Mouse (Mus musculus) liver, embryonic 16.5 days (tissue): ENCODE measurements around the gene Il13. TPM values are rescaled to one million over a fixed set of nuclear protein-coding genes. Genes with fewer than 3 reads are reported as not detected.
A peak's percentile ranks its signal among the peaks of the same experiment; 100 is the strongest.

Experiments used
- ATAC-seq: fragments of 200-750 bp; cut with Nextera tagmentation; 2 replicates; pipeline ENCODE4 v1.8.0; 2017; ENCODE audit warnings: low read depth, mild to moderate bottlenecking, moderate number of reproducible peaks, moderate library complexity
- H3K27ac ChIP-seq: fragments of 300-500 bp; sonication (generic); 2 replicates; pipeline ENCODE4 v1.5.1; 2014; ENCODE audit warnings: mild to moderate bottlenecking, low read length
- H3K27me3 ChIP-seq: fragments of 300-500 bp; sonication (generic); 2 replicates; pipeline ENCODE4 v1.6.1; 2014; ENCODE audit warnings: low read depth, low read length, mixed read lengths; ENCODE audit not compliant: control insufficient read depth, insufficient read depth
- H3K36me3 ChIP-seq: fragments of 300-500 bp; sonication (generic); 2 replicates; pipeline ENCODE4 v1.6.1; 2014; ENCODE audit warnings: mild to moderate bottlenecking; ENCODE audit not compliant: control insufficient read depth, insufficient read depth
- H3K4me1 ChIP-seq: fragments of 300-500 bp; sonication (generic); 2 replicates; pipeline ENCODE4 v1.6.1; 2014; ENCODE audit warnings: low read depth, low read length, mixed read lengths; ENCODE audit not compliant: control insufficient read depth
- H3K4me2 ChIP-seq: fragments of 300-500 bp; sonication (generic); 2 replicates; pipeline ENCODE4 v1.6.1; 2014; ENCODE audit warnings: low read depth, low read length, mixed read lengths
- H3K4me3 ChIP-seq: fragments of 300-500 bp; sonication (generic); 2 replicates; pipeline ENCODE4 v1.5.1; 2014; ENCODE audit warnings: low read depth, mild to moderate bottlenecking, low read length
- H3K9ac ChIP-seq: fragments of 300-500 bp; sonication (generic); 2 replicates; pipeline ENCODE4 v1.6.1; 2014; ENCODE audit warnings: low read depth, low read length
- H3K9me3 ChIP-seq: fragments of 300-500 bp; sonication (generic); replicated peaks from 2 replicates; pipeline ENCODE4 v1.6.1; 2016; ENCODE audit warnings: low read length; ENCODE audit not compliant: control insufficient read depth
- WGBS: fragments of 180-500 bp; shearing (Covaris S2); extraction: QIAGEN DNeasy Blood & Tissue Kit; methylation state at CpG from one replicate; pipeline ENCODE4 v1.1.7; 2014; ENCODE audit not compliant: insufficient replicate concordance; 5-methylcytosine and 5-hydroxymethylcytosine counted together
- polyA plus RNA-seq: library from polyadenylated mRNA; unstranded; fragments of >200 nt; fragmentation: Nextera tagmentation; extraction: Ambion mirVana; gene quantifications from 2 replicates; pipeline ENCODE4 v1.2.1, GENCODE M21; 2015

Gene Il13
- not detected in 2 replicates for polyA plus RNA-seq

- no peak within 1 kb of the TSS for H3K4me2 ChIP-seq
- H3K9me3 ChIP-seq = no peaks in the 10 kb centered on the region
- 68% methylated on average over 8 of the region's 8 CpGs for WGBS
- no peak within 1 kb of the TSS for H3K9ac ChIP-seq
- peaks cover 6% of the 10 kb centered on the region for H3K4me1 ChIP-seq
- no peak for ATAC-seq
- H3K4me3 ChIP-seq = no peak within 1 kb of the TSS
- no peaks in the 10 kb centered on the region for H3K36me3 ChIP-seq
- H3K27ac ChIP-seq = no peak within 1 kb of the TSS
- peaks cover 19% of the 10 kb centered on the region for H3K27me3 ChIP-seq
These were observed at the start of gene Il13 for GRCm38 (mm10) chr11:53634556-53634955. Il13 (minus strand) TSS chr11:53634702.

GRCm38 (mm10) chr11:53682994-53683530, 48.6 kb upstream of the Il13 start:
- Histone ChIP-seq H3K27me3 (no peaks in the 10 kb centered on the region), H3K36me3 (peaks cover 20% of the 10 kb centered on the region), H3K4me1 (no peaks in the 10 kb centered on the region), H3K4me2 (no peak overlapping the region), H3K9me3 (no peaks in the 10 kb centered on the region), H3K9ac (no peak overlapping the region), H3K27ac (no peak overlapping the region), H3K4me3 (no peak overlapping the region)
- WGBS = 81% methylated on average over 9 of the region's 9 CpGs
- ATAC-seq = no peak

DNA sequence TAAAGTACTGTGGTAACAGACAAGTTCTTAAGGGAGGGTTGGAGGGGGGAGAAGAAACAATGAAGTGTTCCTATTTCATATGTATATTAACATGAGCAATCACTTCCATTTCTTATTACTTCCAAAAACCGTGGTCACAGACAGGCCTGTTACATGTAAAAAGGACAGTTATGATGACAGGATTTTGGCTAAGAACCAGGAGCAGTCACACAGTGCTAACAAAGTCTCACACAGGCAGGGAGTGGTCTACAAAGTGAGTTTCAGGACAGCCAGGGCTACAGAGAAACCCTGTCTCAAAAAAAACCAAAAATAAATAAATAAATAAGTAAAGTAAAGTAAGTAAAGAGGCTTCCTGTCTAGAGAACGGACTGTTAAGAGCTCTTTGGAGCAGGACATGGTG, 47.7 kb upstream of the Il13 start:
- peaks cover 20% of the 10 kb centered on the region for H3K36me3 ChIP-seq
- no peak overlapping the region for H3K27ac ChIP-seq
- 74% methylated on average over 2 of the region's 2 CpGs for WGBS
- H3K9me3 ChIP-seq = no peaks in the 10 kb centered on the region
- ATAC-seq = no peak
- no peak overlapping the region for H3K4me2 ChIP-seq
- H3K9ac ChIP-seq = no peak overlapping the region
- H3K4me3 ChIP-seq = no peak overlapping the region
- H3K4me1 ChIP-seq = no peaks in the 10 kb centered on the region
- H3K27me3 ChIP-seq = no peaks in the 10 kb centered on the region

- Histone ChIP-seq H3K4me3 (no peak overlapping the region), H3K9me3 (no peaks in the 10 kb centered on the region), H3K9ac (no peak overlapping the region), H3K4me1 (no peaks in the 10 kb centered on the region), H3K36me3 (peaks cover 20% of the 10 kb centered on the region), H3K27me3 (no peaks in the 10 kb centered on the region), H3K27ac (no peak overlapping the region), H3K4me2 (no peak overlapping the region)
- no peak for ATAC-seq
- WGBS = 87% methylated on average over 2 of the region's 2 CpGs
These were observed 47.2 kb upstream of the Il13 start for GRCm38 (mm10) chr11:53681686-53682085.

- Histone ChIP-seq H3K27ac (no peak overlapping the region), H3K36me3 (peaks cover 21% of the 10 kb centered on the region), H3K9me3 (no peaks in the 10 kb centered on the region), H3K4me1 (no peaks in the 10 kb centered on the region), H3K9ac (no peak overlapping the region), H3K27me3 (no peaks in the 10 kb centered on the region), H3K4me3 (no peak overlapping the region), H3K4me2 (no peak overlapping the region)
- ATAC-seq = no peak
- 76% methylated on average over 4 of the region's 4 CpGs for WGBS
These were observed 45.6 kb upstream of the Il13 start for GRCm38 (mm10) chr11:53680141-53680540.

DNA sequence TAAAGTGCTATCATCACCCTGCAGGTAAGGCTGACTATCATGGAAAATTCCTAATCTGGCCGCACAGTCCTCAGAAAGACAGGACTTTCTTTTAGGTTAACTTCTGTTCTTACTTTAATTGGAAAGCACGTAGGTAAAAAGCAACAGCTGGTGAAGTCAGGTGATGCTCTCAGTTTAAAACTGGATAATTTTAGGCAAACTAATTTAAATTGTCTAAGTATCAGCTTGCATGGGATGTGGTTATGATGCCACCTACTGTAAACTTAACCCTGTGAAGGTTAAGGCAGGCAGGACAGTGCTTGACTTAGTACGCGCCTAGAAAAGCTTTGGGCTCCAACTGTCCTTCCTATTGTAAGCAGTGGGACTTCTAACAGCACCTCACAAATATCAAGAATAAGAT, 36.9 kb upstream of the Il13 start:
- Histone ChIP-seq H3K4me2 (no peak overlapping the region), H3K4me1 (no peaks in the 10 kb centered on the region), H3K9me3 (no peaks in the 10 kb centered on the region), H3K27ac (no peak overlapping the region), H3K4me3 (no peak overlapping the region), H3K27me3 (no peaks in the 10 kb centered on the region), H3K36me3 (peaks cover 16% of the 10 kb centered on the region), H3K9ac (no peak overlapping the region)
- 88% methylated on average over 4 of the region's 4 CpGs for WGBS
- ATAC-seq = no peak

- Histone ChIP-seq H3K9me3 (no peaks in the 10 kb centered on the region), H3K27ac (no peak overlapping the region), H3K9ac (no peak overlapping the region), H3K4me2 (no peak overlapping the region), H3K36me3 (peaks cover 6% of the 10 kb centered on the region), H3K27me3 (no peaks in the 10 kb centered on the region), H3K4me3 (no peak overlapping the region), H3K4me1 (peaks cover 6% of the 10 kb centered on the region; the same call in 1 of the 2 replicates)
- 76% methylated on average over 5 of the region's 5 CpGs for WGBS
- no peak for ATAC-seq
These were observed 29.6 kb upstream of the Il13 start for GRCm38 (mm10) chr11:53664091-53664490.

GRCm38 (mm10) chr11:53662794-53663674, 28.5 kb upstream of the Il13 start:
- 34% methylated on average over 14 of the region's 14 CpGs for WGBS
- Histone ChIP-seq H3K9me3 (no peaks in the 10 kb centered on the region), H3K27ac (no peak overlapping the region), H3K27me3 (no peaks in the 10 kb centered on the region), H3K9ac (no peak overlapping the region), H3K4me3 (no peak overlapping the region), H3K4me2 (no peak overlapping the region), H3K36me3 (peaks cover 6% of the 10 kb centered on the region), H3K4me1 (peaks cover 10% of the 10 kb centered on the region; the same call in 1 of the 2 replicates)
- ATAC-seq = no peak

DNA sequence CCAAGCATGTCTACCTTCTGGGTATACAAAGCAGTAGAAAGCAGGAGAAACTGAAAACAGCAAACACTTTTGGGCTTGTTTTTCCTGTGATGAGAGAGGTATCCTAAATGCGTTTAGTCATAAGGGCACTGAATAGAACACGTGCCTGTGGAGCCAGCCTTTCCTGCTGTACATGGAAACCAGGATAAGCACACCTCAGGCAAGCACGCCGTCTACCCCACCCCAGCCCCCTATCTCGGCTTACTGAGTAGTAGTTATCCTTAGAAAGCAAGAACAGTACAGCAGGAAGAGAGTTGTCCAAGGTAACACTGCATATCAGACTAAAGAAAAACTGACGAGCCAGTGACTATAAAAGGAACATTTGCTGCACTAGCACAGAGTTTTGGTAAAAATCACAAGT, 23.3 kb upstream of the Il13 start:
- WGBS = 29% methylated on average over 6 of the region's 6 CpGs
- Histone ChIP-seq H3K9ac (no peak overlapping the region), H3K9me3 (no peaks in the 10 kb centered on the region), H3K27me3 (no peaks in the 10 kb centered on the region), H3K4me3 (no peak overlapping the region), H3K36me3 (peaks cover 4% of the 10 kb centered on the region; the same call in 1 of the 2 replicates), H3K4me2 (peak overlapping the region; percentile 39; the same call in 1 of the 2 replicates), H3K4me1 (peaks cover 22% of the 10 kb centered on the region), H3K27ac (peak overlapping the region; percentile 26)
- no peak for ATAC-seq
